Mouse (Mus musculus): ENCODE data around the gene Slc39a8. TPM values are rescaled to one million over a fixed set of nuclear protein-coding genes. Genes with fewer than 3 reads are reported as not detected.
A peak's percentile ranks its signal among the peaks of the same experiment; 100 is the strongest.

Slc39a8 gene
- 1 to 10 TPM; 2.9 to 3.0 TPM for total RNA-seq (2021)
- long read RNA-seq, experiment 1, partial matches to known transcripts: 0 of 1 reads
- long read RNA-seq, experiment 1, other reads (novel, unspliced or antisense): 0 of 1 reads
- long read RNA-seq, experiment 2, partial matches to known transcripts: 0 of 5 reads
- long read RNA-seq, experiment 2, other reads (novel, unspliced or antisense): 0 of 5 reads

DNA sequence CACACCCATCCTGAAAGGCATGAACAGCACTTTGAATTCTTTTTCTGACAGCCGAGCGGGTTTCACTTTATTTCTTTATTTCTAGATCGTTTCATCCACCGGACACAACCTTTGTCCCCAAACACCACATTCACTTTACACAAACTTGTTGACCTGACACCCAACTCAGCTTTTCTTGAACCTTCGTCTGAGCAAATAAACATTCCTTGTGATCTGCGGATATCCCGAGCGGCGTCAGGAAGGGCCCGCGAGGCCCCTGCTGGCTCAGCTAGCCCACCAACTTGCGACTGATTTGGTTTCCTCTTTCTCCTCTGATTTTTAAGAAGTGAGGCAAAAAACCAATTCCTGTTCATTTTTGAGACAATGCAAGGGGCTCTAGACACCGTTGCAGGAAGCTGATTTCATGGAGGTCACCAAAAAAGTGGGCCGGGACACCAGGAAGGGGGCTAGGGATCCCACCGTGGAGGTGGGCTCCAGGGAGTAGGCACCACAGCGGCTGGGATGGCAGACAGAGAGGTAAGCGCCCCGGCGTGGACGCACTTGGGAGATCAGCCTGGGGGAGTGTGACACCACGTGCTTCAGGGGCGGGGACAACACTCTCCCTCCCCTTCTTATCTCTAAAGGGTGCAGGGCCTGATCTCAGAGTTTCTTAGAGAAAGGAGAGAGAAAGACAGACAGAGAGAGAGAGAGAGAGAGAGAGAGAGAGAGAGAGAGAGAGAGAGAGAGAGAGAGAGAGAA is at the start of gene Slc39a8:
TSS of gene Slc39a8 (plus strand) at position 264 of the 738 bp plus-strand sequence.
- peak; percentile 48 to 53 for DNase-seq (ENCODE audit: low spot score in 2 of 2)
- TF ChIP-seq CTCF (conservative IDR thresholded peaks at IDR 0.05): peak; percentile 66
- peak within 1 kb of the TSS; percentile 77 for H3K27ac ChIP-seq

DNA sequence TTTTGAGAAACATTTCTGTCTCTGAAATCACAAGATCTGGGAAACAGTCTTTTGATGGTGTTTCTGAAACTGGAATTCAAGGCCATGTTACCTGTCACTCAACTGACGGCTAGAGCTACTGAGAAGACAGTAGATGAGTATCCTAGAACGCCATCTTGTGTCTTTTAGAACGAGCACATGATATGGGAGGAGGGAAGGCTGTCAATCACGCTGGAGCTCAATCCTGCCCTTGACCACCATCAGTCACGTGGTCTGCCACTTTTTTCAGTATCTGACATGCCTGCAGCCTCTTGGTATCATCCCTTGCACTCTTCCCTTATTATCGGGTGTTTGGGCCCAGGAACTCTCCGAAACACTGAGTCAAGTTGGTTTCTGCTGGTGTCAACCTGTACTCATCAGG is 40.0 kb upstream of the Slc39a8 start:
- no peak for TF ChIP-seq CTCF (conservative IDR thresholded peaks at IDR 0.05)
- Histone ChIP-seq H3K4me3 (no peak overlapping the region), H3K27ac (no peak overlapping the region)
- no peak for DNase-seq (ENCODE audit: low spot score in 2 of 2)

More for the DNA sequence above, at the start of gene Slc39a8:
- peak within 1 kb of the TSS; percentile 64 for H3K4me3 ChIP-seq

DNA sequence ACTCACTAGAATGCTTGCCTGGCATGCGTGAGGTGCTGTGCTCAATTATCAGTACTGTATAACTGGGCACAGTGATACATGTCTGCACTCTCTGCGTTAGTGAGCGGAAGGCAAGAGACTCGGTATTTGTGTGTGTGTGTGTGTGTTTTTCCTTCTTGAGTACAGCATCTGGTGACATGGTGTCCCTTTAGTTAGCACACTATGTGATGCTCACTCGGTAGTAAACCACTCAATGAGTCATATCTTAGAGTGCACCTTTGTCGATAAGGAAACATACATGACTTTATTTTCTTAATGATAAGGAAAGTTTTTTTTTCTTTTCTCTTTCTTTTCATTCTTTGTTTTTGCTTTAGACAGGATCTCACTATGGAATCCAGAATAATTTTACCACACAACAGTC is 29.0 kb upstream of the Slc39a8 start:
- H3K27ac ChIP-seq: no peak overlapping the region
- TF ChIP-seq CTCF (conservative IDR thresholded peaks at IDR 0.05): no peak
- no peak overlapping the region for H3K4me3 ChIP-seq
- no peak for DNase-seq (ENCODE audit: low spot score in 2 of 2)

DNA sequence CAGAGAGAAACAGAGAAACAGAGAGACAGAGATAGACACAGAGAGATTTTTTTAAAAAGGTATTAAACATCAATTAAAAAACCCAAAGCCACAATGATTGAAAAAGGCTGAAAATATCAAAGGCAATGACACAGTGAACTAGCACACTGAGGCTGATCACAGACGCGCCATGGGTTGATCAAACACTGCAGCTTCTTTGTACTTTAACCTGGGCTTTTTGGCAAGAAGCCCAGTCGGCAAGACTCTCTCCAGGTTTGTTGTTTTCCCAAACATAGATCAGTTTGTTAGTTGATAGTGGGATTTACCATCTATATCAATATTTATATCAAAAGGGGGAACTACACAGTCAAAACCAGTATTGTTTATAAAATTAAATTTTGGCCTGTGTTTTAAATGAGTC is 26.8 kb upstream of the Slc39a8 start:
- no peak for DNase-seq (ENCODE audit: low spot score in 2 of 2)
- no peak for TF ChIP-seq CTCF (conservative IDR thresholded peaks at IDR 0.05)
- Histone ChIP-seq H3K27ac (no peak overlapping the region), H3K4me3 (no peak overlapping the region)

DNA sequence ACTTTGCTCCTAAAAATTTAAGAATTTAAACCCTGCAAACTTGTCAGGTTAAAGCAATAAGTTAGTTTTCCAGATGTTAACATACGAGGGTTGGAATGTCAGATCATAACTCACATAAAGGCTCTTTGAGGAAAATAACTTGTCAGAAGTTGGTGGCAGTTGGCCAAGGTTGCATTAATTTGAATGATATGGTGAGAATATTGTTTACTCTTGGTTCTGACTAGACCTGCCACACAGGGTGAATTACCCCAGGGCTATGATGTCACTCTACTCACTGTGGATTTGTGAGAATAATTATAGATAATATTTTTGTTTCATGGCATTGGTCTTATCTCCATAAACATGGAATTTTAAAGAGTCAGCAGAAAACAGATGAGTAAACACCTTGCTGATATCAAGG is 26.4 kb upstream of the Slc39a8 start:
- DNase-seq (ENCODE audit: low spot score in 2 of 2): no peak
- no peak for TF ChIP-seq CTCF (conservative IDR thresholded peaks at IDR 0.05)
- no peak overlapping the region for H3K27ac ChIP-seq
- no peak overlapping the region for H3K4me3 ChIP-seq

DNA sequence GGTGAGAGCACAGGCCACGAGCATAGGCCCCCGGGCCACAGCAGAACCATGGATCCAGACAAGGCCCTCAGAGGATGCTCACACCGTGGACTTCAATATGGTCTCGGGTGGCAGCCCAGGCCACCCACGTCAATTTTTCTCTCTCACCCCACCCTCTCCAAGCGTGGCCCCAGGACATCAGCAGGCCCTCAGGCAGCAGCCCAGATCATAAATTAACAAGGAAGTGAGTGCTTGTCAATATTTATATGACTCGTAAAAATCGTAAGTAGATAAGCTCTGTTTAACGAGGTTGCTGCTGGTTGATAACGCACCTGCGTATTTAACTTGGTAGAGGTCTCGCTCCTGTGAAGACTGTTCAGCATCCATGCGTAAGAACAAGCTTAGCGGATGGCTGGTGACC is 10.4 kb upstream of the Slc39a8 start:
- H3K27ac ChIP-seq: no peak overlapping the region
- no peak for TF ChIP-seq CTCF (conservative IDR thresholded peaks at IDR 0.05)
- DNase-seq (ENCODE audit: low spot score in 2 of 2): no peak
- H3K4me3 ChIP-seq: no peak overlapping the region

DNA sequence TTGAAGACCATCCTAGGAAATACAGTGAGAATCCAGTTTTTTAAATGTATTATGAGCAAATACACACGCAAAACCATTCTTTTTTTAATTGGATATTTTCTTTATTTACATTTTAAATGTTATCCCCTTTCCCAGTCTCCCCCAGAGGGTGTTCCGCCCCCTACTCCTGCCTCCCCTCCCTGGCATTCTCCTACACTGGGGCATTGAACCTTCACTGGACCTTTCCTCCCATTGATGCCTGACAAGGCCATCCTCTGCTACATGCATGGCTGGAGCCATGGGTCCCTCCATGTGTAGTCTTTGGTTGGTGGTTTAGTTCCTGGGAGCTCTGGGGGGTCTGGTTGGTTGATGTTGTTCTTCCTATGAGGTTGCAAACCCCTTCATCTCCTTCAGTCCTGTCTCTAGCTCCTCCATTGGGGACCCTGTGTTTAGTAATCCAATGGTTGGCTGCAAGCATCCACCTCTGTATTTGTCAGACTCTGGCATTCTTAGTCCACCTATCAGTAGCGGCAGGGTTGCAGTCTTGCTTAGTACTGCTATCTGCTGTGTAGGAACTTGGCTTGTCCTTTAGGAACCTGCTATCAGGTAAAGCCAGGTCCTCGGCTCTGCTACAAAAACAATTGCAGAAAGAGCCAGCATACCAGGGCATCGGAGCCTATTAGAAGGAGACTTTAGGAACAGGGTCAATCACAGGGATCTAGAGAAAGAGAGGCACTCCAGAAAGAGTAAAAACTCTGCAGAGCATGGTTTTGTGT is 8.9 kb upstream of the Slc39a8 start:
- no peak for TF ChIP-seq CTCF (conservative IDR thresholded peaks at IDR 0.05)
- Histone ChIP-seq H3K4me3 (no peak overlapping the region), H3K27ac (no peak overlapping the region)
- no peak for DNase-seq (ENCODE audit: low spot score in 2 of 2)

DNA sequence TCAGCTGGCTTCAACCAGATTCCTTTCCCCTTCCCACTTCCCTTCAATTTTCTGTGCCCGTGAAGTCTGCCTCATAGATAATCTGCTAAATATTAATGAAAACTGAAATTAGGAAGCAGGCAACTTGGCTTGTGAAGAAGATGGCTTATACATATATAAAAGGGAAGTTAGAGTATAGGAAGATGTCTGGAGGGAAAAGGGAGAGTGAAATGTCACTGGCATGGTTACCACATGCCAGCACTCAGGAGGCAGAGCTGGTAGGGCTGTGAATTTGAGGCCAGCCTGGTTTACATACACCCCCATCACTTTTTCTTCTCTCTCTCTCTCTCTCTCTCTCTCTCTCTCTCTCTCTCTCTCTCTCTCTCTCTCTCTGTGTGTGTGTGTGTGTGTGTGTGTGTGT is 8.0 kb upstream of the Slc39a8 start:
- DNase-seq (ENCODE audit: low spot score in 2 of 2): no peak

DNA sequence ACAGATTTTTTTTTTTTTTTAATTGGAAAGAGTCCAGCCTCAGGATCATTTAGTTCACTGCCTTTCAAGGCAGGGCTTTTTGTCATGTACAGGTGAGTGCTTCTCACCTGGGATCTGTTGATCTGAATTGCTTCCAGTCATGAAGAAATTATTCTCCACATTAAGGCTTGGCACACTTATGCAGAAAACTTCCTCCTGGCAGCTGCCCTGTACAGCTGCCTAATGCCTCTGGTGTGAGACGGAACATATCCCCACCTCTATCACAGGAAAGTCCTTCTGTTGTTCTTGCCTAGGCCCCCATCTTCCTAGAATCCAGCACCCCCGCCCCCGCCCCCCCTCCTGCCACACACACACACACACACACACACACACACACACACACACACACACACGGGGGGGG is 643 bp upstream of the Slc39a8 start:
- DNase-seq (ENCODE audit: low spot score in 2 of 2): no peak
- H3K27ac ChIP-seq: no peak overlapping the region
- no peak for TF ChIP-seq CTCF (conservative IDR thresholded peaks at IDR 0.05)
- no peak overlapping the region for H3K4me3 ChIP-seq

More for the DNA sequence above, 8.0 kb upstream of the Slc39a8 start:
- H3K27ac ChIP-seq: no peak overlapping the region
- no peak for TF ChIP-seq CTCF (conservative IDR thresholded peaks at IDR 0.05)
- H3K4me3 ChIP-seq: no peak overlapping the region

DNA sequence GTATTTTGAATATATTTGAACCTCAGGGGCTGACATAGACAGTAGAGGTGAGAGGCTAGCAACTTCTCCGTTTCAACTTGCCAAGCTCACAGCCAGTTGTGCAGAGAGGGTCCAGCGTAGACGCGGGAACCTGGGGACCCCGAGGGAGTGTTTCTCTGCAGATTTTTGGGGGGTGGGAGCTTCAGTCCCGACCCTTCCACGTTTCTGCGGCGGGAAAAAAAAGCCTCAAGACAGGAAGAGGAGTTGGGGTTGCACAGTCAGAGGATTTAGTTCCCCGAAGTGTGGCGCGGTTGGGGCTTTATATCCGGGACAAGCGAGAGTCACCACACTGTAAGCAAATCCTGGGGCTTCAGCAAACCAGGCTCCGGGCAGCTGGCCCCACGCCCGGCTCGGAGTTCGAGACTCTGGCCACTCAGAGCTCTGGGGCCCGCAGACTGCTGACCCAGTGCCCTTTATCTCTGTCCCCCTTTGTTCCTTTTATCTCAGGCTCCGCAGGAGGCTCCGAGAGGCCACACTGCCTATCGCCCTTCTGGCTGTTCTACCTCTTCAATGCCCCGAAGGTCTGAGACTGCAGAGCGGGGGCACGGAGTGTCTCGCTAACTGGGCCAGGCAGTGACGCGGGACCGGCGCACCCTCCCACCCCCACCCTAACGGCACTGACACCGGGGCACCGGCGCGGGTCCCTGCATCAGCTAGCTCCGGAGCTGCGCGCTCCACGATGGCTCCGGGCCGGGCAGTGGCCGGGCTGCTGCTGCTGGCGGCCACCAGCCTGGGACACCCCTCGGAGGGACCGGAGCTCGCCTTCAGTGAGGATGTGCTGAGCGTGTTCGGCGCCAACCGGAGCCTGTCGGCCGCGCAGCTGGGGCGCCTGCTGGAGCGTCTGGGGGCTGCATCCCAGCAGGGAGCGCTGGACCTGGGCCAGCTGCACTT is 940 bp downstream of the Slc39a8 start:
- Histone ChIP-seq H3K27ac (peak overlapping the region; percentile 69), H3K4me3 (peak overlapping the region; percentile 64)
- TF ChIP-seq CTCF (conservative IDR thresholded peaks at IDR 0.05): peak; percentile 53
- DNase-seq (ENCODE audit: low spot score in 2 of 2): peak; percentile 4 to 30

DNA sequence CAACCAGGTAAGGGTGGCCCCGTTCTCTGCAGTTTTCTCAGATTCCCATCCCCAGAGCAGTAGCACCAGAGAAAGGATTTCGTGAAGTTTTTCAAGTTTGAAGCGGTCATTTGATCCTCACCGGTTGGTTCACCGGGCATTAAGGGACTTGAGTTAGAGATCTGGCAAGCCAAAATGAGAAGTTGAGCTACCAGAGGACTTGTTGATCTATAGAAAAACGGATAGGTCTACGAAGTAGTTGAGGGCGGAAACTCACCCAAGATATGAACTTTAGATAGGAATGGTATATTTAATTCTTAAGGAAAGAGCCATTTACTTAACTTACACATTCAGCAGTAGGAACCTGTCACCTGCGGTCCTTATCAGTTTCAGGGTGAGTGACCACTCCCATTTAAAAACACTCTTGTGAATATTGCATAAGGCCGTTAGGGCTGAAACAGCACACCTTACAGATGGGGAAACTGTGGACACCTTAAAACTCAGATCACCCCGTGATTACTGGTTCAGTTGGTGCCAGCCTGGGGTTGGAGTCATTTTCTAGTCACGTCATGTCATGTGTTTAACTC is 1.7 kb downstream of the Slc39a8 start:
- 0 out of 2 replicates have a peak overlapping the region, but pooled peaks have one; percentile 69 for H3K27ac ChIP-seq
- DNase-seq (ENCODE audit: low spot score in 2 of 2): no peak
- H3K4me3 ChIP-seq: peak overlapping the region; percentile 64
- no peak for TF ChIP-seq CTCF (conservative IDR thresholded peaks at IDR 0.05)

DNA sequence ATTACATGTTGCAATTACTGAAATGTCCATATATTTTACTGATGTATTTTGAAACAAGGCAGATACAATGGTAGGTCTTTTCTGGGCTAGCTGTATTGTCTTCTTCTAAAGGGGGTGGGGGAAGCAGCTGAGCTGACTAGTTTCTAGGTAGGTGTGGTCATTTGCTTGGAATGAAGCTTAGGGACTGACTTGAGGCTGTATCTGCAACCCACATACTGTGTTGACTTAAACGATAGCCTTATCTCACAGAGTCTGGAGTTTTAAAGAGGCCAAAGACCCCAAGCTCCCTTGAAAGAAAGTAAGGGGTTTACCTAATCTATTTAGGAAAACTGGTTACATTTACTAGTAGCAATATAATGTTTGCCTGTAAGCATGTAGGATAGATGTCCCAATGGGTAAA is 2.9 kb downstream of the Slc39a8 start:
- TF ChIP-seq CTCF (conservative IDR thresholded peaks at IDR 0.05): no peak
- no peak overlapping the region for H3K4me3 ChIP-seq
- no peak for DNase-seq (ENCODE audit: low spot score in 2 of 2)
- no peak overlapping the region for H3K27ac ChIP-seq
